Mouse (Mus musculus): ENCODE data around the gene Mertk. TPM values are rescaled to one million over a fixed set of nuclear protein-coding genes. Genes with fewer than 3 reads are reported as not detected.

Mertk gene
- polyA plus RNA-seq, 1 experiment from 2014 or later = 10.4 TPM

- no peak for ATAC-seq
Measured at GRCm38 (mm10) chr2:128768545-128769247, 69.9 kb downstream of the Mertk start.

GRCm38 (mm10) chr2:128770557-128770956 is 71.8 kb downstream of the Mertk start:
- no peaks in the 10 kb centered on the region for H3K4me1 ChIP-seq (ENCODE audit: insufficient read depth, low read depth, low read length)
- no peak for DNase-seq (ENCODE audit: low spot score)
- TF ChIP-seq CTCF (IDR thresholded peaks at IDR 0.05) = no peak
- TF ChIP-seq EP300 (IDR thresholded peaks at IDR 0.05) = no peak
- H3K27me3 ChIP-seq (replicated peaks; ENCODE audit: insufficient read depth, low read length) = no peaks in the 10 kb centered on the region
- no peaks in the 10 kb centered on the region for H3K36me3 ChIP-seq (ENCODE audit: insufficient read depth, low read length)
- no peak overlapping the region for H3K27ac ChIP-seq (ENCODE audit: low read length)
- no peak overlapping the region for H3K4me2 ChIP-seq (replicated peaks; ENCODE audit: low read depth, low read length)
- no peak for ATAC-seq
- WGBS = 85% methylated on average over 6 of the region's 6 CpGs
- H3K4me3 ChIP-seq (ENCODE audit: low read depth, low read length) = no peak overlapping the region
- no peak overlapping the region for H3K9ac ChIP-seq (replicated peaks; ENCODE audit: low read depth)
- H3K9me3 ChIP-seq (ENCODE audit: low read length) = no peaks in the 10 kb centered on the region

More at GRCm38 (mm10) chr2:128768545-128769247, 69.9 kb downstream of the Mertk start:
- Histone ChIP-seq H3K9me3 (ENCODE audit: low read length) (no peaks in the 10 kb centered on the region), H3K4me2 (replicated peaks; ENCODE audit: low read depth, low read length) (no peak overlapping the region), H3K36me3 (ENCODE audit: insufficient read depth, low read length) (peaks cover 3% of the 10 kb centered on the region; the same call in 1 of the 2 replicates), H3K4me3 (ENCODE audit: low read depth, low read length) (no peak overlapping the region), H3K9ac (replicated peaks; ENCODE audit: low read depth) (no peak overlapping the region), H3K27me3 (replicated peaks; ENCODE audit: insufficient read depth, low read length) (no peaks in the 10 kb centered on the region), H3K4me1 (ENCODE audit: insufficient read depth, low read depth, low read length) (no peaks in the 10 kb centered on the region), H3K27ac (ENCODE audit: low read length) (no peak overlapping the region)
- WGBS = 65% methylated on average over 4 of the region's 4 CpGs
- no peak for DNase-seq (ENCODE audit: low spot score)
- TF ChIP-seq EP300 (IDR thresholded peaks at IDR 0.05) (no peak), CTCF (IDR thresholded peaks at IDR 0.05) (no peak)

- no peaks in the 10 kb centered on the region for H3K9me3 ChIP-seq (ENCODE audit: low read length)
- 80% methylated on average over 4 of the region's 4 CpGs for WGBS
- TF ChIP-seq EP300 (IDR thresholded peaks at IDR 0.05) = no peak
- no peak for TF ChIP-seq CTCF (IDR thresholded peaks at IDR 0.05)
- no peak for ATAC-seq
- no peaks in the 10 kb centered on the region for H3K36me3 ChIP-seq (ENCODE audit: insufficient read depth, low read length)
- DNase-seq (ENCODE audit: low spot score) = no peak
- H3K4me2 ChIP-seq (replicated peaks; ENCODE audit: low read depth, low read length) = no peak overlapping the region
- no peaks in the 10 kb centered on the region for H3K4me1 ChIP-seq (ENCODE audit: insufficient read depth, low read depth, low read length)
- no peak overlapping the region for H3K4me3 ChIP-seq (ENCODE audit: low read depth, low read length)
- no peaks in the 10 kb centered on the region for H3K27me3 ChIP-seq (replicated peaks; ENCODE audit: insufficient read depth, low read length)
- no peak overlapping the region for H3K9ac ChIP-seq (replicated peaks; ENCODE audit: low read depth)
- no peak overlapping the region for H3K27ac ChIP-seq (ENCODE audit: low read length)
Measured at GRCm38 (mm10) chr2:128771048-128771447, 72.3 kb downstream of the Mertk start.

- no peak overlapping the region for H3K4me3 ChIP-seq (ENCODE audit: low read depth, low read length)
- H3K4me1 ChIP-seq (ENCODE audit: insufficient read depth, low read depth, low read length) = no peaks in the 10 kb centered on the region
- no peaks in the 10 kb centered on the region for H3K9me3 ChIP-seq (ENCODE audit: low read length)
- H3K27me3 ChIP-seq (replicated peaks; ENCODE audit: insufficient read depth, low read length) = no peaks in the 10 kb centered on the region
- H3K27ac ChIP-seq (ENCODE audit: low read length) = no peak overlapping the region
- no peaks in the 10 kb centered on the region for H3K36me3 ChIP-seq (ENCODE audit: insufficient read depth, low read length)
- H3K4me2 ChIP-seq (replicated peaks; ENCODE audit: low read depth, low read length) = no peak overlapping the region
- 90% methylated on average over 7 of the region's 7 CpGs for WGBS
- no peak overlapping the region for H3K9ac ChIP-seq (replicated peaks; ENCODE audit: low read depth)
- ATAC-seq (no peak), DNase-seq (ENCODE audit: low spot score) (no peak)
- TF ChIP-seq EP300 (IDR thresholded peaks at IDR 0.05) (no peak), CTCF (IDR thresholded peaks at IDR 0.05) (no peak)
Measured at GRCm38 (mm10) chr2:128771750-128772338, 73.1 kb downstream of the Mertk start.

- no peak overlapping the region for H3K4me3 ChIP-seq (ENCODE audit: low read depth, low read length)
- peaks cover 16% of the 10 kb centered on the region; the same call in 1 of the 2 replicates for H3K36me3 ChIP-seq (ENCODE audit: insufficient read depth, low read length)
- DNase-seq (ENCODE audit: low spot score) (no peak), ATAC-seq (no peak)
- no peak for TF ChIP-seq CTCF (IDR thresholded peaks at IDR 0.05)
- TF ChIP-seq EP300 (IDR thresholded peaks at IDR 0.05) = no peak
- no peaks in the 10 kb centered on the region for H3K4me1 ChIP-seq (ENCODE audit: insufficient read depth, low read depth, low read length)
- H3K27me3 ChIP-seq (replicated peaks; ENCODE audit: insufficient read depth, low read length) = no peaks in the 10 kb centered on the region
- 87% methylated on average over 5 of the region's 5 CpGs for WGBS
- H3K9me3 ChIP-seq (ENCODE audit: low read length) = no peaks in the 10 kb centered on the region
- no peak overlapping the region for H3K27ac ChIP-seq (ENCODE audit: low read length)
- no peak overlapping the region for H3K4me2 ChIP-seq (replicated peaks; ENCODE audit: low read depth, low read length)
- no peak overlapping the region for H3K9ac ChIP-seq (replicated peaks; ENCODE audit: low read depth)
Measured at GRCm38 (mm10) chr2:128782231-128782630, 83.5 kb downstream of the Mertk start.

GRCm38 (mm10) chr2:128783660-128784345 is 85.0 kb downstream of the Mertk start:
- Histone ChIP-seq H3K9ac (replicated peaks; ENCODE audit: low read depth) (no peak overlapping the region), H3K36me3 (ENCODE audit: insufficient read depth, low read length) (peaks cover 16% of the 10 kb centered on the region; the same call in 1 of the 2 replicates), H3K4me1 (ENCODE audit: insufficient read depth, low read depth, low read length) (no peaks in the 10 kb centered on the region), H3K27ac (ENCODE audit: low read length) (no peak overlapping the region), H3K27me3 (replicated peaks; ENCODE audit: insufficient read depth, low read length) (no peaks in the 10 kb centered on the region), H3K4me2 (replicated peaks; ENCODE audit: low read depth, low read length) (no peak overlapping the region), H3K4me3 (ENCODE audit: low read depth, low read length) (no peak overlapping the region), H3K9me3 (ENCODE audit: low read length) (no peaks in the 10 kb centered on the region)
- no peak for DNase-seq (ENCODE audit: low spot score)
- TF ChIP-seq EP300 (IDR thresholded peaks at IDR 0.05) (no peak), CTCF (IDR thresholded peaks at IDR 0.05) (no peak)
- WGBS = 88% methylated on average over 10 of the region's 10 CpGs
- no peak for ATAC-seq
